Mouse (Mus musculus) C2C12 (cell line): ENCODE data around the gene C87436. TPM values are rescaled to one million over a fixed set of nuclear protein-coding genes. Genes with fewer than 3 reads are reported as not detected.

Experiments
- H3K27me3 ChIP-seq: one replicate; pipeline ENCODE4 v1.6.1; 2011; ENCODE audit not compliant: control insufficient read depth, insufficient read depth, insufficient read length
- H3K36me3 ChIP-seq: one replicate; pipeline ENCODE4 v1.6.1; 2011; ENCODE audit not compliant: control insufficient read depth, insufficient read depth
- H3K4me3 ChIP-seq: one replicate; pipeline ENCODE4 v1.5.1; 2011; ENCODE audit warnings: mild to moderate bottlenecking, control low read depth; ENCODE audit not compliant: poor library complexity, insufficient read depth, severe bottlenecking
- H3K79me2 ChIP-seq: one replicate; pipeline ENCODE4 v1.6.1; 2011; ENCODE audit not compliant: control insufficient read depth, insufficient read depth
- H3K79me3 ChIP-seq: one replicate; pipeline ENCODE4 v1.6.1; 2011; ENCODE audit warnings: low read depth, control low read depth
- H3ac ChIP-seq: one replicate; pipeline ENCODE3; 2011; ENCODE audit warnings: low read depth; ENCODE audit not compliant: control insufficient read depth, insufficient read length
- CEBPB ChIP-seq: IDR thresholded peaks from one replicate; pipeline ENCODE4 v1.6.1; 2011; ENCODE audit warnings: low read depth, mild to moderate bottlenecking, control low read depth, moderate library complexity
- CTCF ChIP-seq: IDR thresholded peaks from one replicate; pipeline ENCODE4 v1.5.1; 2011; ENCODE audit not compliant: control insufficient read depth, insufficient read depth, insufficient read length
- FOSL1 ChIP-seq: IDR thresholded peaks from one replicate; pipeline ENCODE4 v1.8.0; 2011; ENCODE audit warnings: mild to moderate bottlenecking, low read length; ENCODE audit not compliant: poor library complexity, insufficient read depth, severe bottlenecking
- MAX ChIP-seq: IDR thresholded peaks from one replicate; pipeline ENCODE4 v1.6.1; 2011; ENCODE audit warnings: mild to moderate bottlenecking, control low read depth
- MYOD1 ChIP-seq: IDR thresholded peaks from one replicate; pipeline ENCODE4 v1.6.1; 2011; ENCODE audit warnings: low read depth; ENCODE audit not compliant: control insufficient read depth, insufficient read length
- MYOG ChIP-seq: IDR thresholded peaks from one replicate; pipeline ENCODE4 v1.6.1; 2011; ENCODE audit not compliant: control insufficient read depth, insufficient read length; ENCODE audit errors: extremely low read depth
- USF1 ChIP-seq: IDR thresholded peaks from one replicate; pipeline ENCODE4 v1.6.1; 2011; ENCODE audit warnings: low read depth, mild to moderate bottlenecking, control low read depth, moderate library complexity
- polyA plus RNA-seq: library from polyadenylated mRNA; unstranded; fragments of >200 nt; fragmentation: generic; extraction: Trizol; gene quantifications from one replicate; pipeline ENCODE4 v1.2.1, GENCODE M21; 2012; ENCODE audit warnings: missing spikeins

C87436 gene
- polyA plus RNA-seq, 1 experiment: 10.4 TPM

DNA sequence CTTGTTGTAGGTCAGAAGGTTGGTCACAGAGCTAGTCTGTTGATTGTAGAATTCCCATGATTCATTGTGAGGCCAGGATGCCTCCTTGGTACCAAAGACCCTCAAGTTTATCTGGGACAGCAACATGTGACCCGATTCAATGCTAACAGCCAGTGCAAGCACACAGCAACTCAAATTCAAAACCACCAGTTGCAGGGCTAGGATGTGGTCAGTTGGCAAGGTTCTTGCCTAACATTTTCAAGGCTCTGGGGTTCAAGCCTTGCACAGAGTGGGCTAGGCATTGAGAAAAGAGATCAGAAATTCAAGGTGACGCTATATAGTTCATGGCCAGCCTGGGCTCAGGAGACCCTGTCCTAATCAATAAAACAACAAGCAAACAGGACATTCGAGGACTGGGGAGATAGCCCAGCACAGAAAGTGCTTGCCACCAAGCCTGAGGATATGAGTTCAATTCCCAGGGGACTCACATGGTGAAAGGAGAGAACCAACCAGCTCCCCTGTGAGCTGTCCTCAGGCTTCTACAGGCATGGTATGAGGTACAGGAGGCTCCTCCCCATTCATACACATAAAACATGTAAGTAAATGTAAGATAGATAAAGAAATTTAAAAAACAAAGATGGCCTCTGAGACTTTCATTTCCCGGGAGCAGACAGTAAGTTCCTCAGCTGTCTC lies 71.2 kb downstream of the C87436 start:
- H3ac ChIP-seq: no peak overlapping the region
- no peak overlapping the region for H3K4me3 ChIP-seq
- H3K79me2 ChIP-seq: no peaks in the 10 kb centered on the region
- no peaks in the 10 kb centered on the region for H3K27me3 ChIP-seq
- H3K79me3 ChIP-seq: no peaks in the 10 kb centered on the region
- TF ChIP-seq USF1 (no peak), MAX (no peak), FOSL1 (no peak)
- no peaks in the 10 kb centered on the region for H3K36me3 ChIP-seq

DNA sequence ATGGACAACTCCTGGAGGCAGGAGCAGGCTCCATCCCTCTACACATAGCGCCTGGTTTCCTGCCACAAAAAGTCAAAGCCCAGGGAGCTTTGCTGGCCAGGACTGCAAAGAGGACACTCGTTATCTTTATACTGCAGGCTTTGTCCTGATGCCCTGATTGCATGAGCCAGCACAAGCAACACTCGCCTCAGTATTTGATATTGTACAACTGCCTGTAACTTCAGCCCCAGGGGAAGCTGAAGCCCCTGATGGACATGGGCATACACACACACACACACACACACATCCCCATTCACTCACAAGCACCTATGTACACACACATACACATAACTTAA lies 71.7 kb downstream of the C87436 start:
- no peak for TF ChIP-seq CTCF
- TF ChIP-seq CEBPB: no peak
- TF ChIP-seq FOSL1: no peak
- no peak for TF ChIP-seq MYOD1
- TF ChIP-seq MAX: no peak
- no peak for TF ChIP-seq USF1
- no peak for TF ChIP-seq MYOG
- H3K36me3 ChIP-seq: no peaks in the 10 kb centered on the region
- H3ac ChIP-seq: no peak overlapping the region
- no peaks in the 10 kb centered on the region for H3K79me2 ChIP-seq
- no peaks in the 10 kb centered on the region for H3K79me3 ChIP-seq
- no peak overlapping the region for H3K4me3 ChIP-seq
- no peaks in the 10 kb centered on the region for H3K27me3 ChIP-seq

DNA sequence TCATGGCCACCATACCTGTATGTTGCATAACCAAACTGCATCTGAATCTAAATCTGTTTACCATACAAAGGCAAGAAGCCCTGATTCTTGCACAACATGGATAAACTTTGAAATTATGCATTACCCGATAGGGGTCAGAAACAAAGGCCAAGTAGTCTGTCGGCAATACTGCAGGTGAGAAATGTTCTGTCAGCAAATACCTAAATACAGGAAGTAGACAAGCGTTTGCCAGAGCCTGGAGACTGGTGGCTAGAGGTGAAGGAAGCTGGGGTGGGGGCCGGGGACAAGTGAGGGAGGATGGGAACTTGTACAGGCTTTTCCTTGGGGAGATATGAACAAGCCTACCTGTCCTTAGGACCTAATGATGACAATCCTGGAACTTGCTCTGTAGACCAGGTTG lies 72.8 kb downstream of the C87436 start:
- no peaks in the 10 kb centered on the region for H3K36me3 ChIP-seq
- H3K79me2 ChIP-seq: no peaks in the 10 kb centered on the region
- H3K4me3 ChIP-seq: no peak overlapping the region
- no peak overlapping the region for H3ac ChIP-seq
- no peaks in the 10 kb centered on the region for H3K27me3 ChIP-seq
- TF ChIP-seq CTCF: no peak
- no peak for TF ChIP-seq CEBPB
- no peak for TF ChIP-seq USF1
- no peak for TF ChIP-seq MYOD1
- no peak for TF ChIP-seq FOSL1
- no peak for TF ChIP-seq MYOG
- no peak for TF ChIP-seq MAX
- no peaks in the 10 kb centered on the region for H3K79me3 ChIP-seq

DNA sequence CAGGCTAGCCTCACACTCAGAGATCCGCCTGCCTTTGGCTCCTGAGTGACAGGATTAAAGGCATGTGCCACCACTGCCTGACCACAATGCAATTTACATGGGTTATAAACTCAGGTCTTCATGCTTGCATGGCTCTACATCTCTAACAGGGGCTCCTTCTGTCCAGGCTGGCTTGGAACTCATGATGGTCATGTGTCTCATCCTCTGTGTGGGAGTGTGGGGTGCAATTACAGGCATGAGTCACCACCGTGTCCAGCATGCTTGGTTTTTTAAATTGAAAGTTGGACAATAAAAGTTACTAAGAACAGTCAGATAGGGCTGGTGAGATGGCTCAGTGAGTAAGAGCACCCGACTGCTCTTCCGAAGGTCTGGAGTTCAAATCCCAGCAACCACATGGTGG lies 75.1 kb downstream of the C87436 start:
- H3K4me3 ChIP-seq: no peak overlapping the region
- no peaks in the 10 kb centered on the region for H3K79me2 ChIP-seq
- no peaks in the 10 kb centered on the region for H3K27me3 ChIP-seq
- no peak overlapping the region for H3ac ChIP-seq
- peak; percentile 45 for TF ChIP-seq USF1
- TF ChIP-seq CEBPB: no peak
- H3K79me3 ChIP-seq: no peaks in the 10 kb centered on the region
- H3K36me3 ChIP-seq: no peaks in the 10 kb centered on the region

DNA sequence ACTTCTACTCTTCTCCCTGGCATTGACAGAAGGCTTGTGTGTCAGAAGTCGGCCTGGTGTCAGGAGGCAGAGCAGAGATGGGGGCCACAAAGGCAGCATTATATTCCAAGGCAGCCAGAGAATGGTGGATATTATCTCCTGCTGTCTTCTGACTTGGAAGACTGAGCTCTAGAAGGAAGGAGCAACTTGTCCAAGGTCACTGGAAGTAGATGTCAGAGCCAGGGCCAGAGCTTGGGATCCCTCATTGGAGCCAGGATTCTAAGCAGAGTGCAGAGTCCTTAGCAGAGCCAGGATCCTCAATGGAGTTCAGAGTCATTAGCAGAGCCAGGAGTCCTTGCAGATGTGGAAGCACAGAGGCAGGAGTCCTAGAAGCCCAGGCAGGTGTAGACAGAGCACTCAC lies 77.8 kb downstream of the C87436 start:
- Histone ChIP-seq H3ac (no peak overlapping the region), H3K79me2 (no peaks in the 10 kb centered on the region), H3K27me3 (no peaks in the 10 kb centered on the region), H3K4me3 (no peak overlapping the region), H3K79me3 (no peaks in the 10 kb centered on the region), H3K36me3 (no peaks in the 10 kb centered on the region)
- TF ChIP-seq MAX: no peak
- no peak for TF ChIP-seq CTCF
- TF ChIP-seq FOSL1: no peak
- no peak for TF ChIP-seq CEBPB
- TF ChIP-seq USF1: no peak
- no peak for TF ChIP-seq MYOG
- no peak for TF ChIP-seq MYOD1

DNA sequence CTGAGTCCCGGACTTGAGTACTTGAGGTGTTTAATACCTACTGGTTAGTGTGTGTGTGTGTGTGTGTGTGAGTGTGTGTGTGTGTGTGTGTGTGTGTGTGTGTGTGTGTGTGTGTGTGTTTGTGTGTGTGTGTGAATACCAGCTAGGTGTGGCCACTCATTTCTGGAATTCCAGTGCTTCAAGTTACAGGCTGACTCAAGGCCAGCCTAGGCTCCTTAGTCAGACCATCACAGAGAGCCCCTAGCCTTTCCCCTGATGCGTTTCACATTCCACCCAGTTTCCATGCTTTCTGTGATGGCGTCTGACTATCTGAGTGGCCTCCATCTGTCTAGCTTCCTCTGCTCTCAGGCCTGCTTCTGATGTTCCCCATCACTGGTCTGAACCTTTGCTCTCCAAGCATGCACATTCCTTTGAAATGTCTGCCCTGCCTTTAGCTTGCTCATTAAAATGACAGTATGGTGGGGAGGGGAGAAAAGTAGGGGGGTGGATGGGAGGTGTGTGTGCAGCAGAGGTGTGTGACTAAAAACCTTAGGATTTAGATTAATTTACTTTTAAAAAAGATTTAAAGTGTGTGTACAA lies 81.7 kb downstream of the C87436 start:
- H3ac ChIP-seq: no peak overlapping the region
- peaks cover 28% of the 10 kb centered on the region for H3K79me3 ChIP-seq
- H3K36me3 ChIP-seq: peaks cover 27% of the 10 kb centered on the region
- H3K4me3 ChIP-seq: no peak overlapping the region
- H3K27me3 ChIP-seq: no peaks in the 10 kb centered on the region
- H3K79me2 ChIP-seq: peaks cover 38% of the 10 kb centered on the region
- TF ChIP-seq MAX (no peak), FOSL1 (no peak), MYOG (no peak), CEBPB (no peak), CTCF (no peak), MYOD1 (no peak), USF1 (no peak)
